Comparison of ENCODE assay signal across 8 mouse cellular contexts in genomic region chr8:86623911-86624731, GRCm38 (mm10). TPM values are rescaled to one million over a fixed set of nuclear protein-coding genes. Genes with fewer than 3 reads are reported as not detected.
A peak's percentile ranks its signal among the peaks of the same experiment; 100 is the strongest.
DNase-seq lines count a peak whose midpoint lies in the region; ATAC-seq lines count a peak whose summit lies in the region.

Lonp2 (plus strand) TSS chr8:86624043.

- peak within 1 kb of the TSS; percentile 57 for H3K4me2 ChIP-seq in hindbrain, embryonic 11.5 days (replicated peaks; ENCODE audit: low read depth, low read length)

- no peaks in the 10 kb centered on the region for H3K9me3 ChIP-seq in hindbrain, embryonic 11.5 days (ENCODE audit: control insufficient read depth, low read length)

- under 1% methylated on average over 62 of the region's 62 CpGs for WGBS in hindbrain, embryonic 11.5 days

- peak within 1 kb of the TSS; percentile 67 for H3K27ac ChIP-seq in hindbrain, embryonic 11.5 days (ENCODE audit: low read depth, low read length)

- DNase-seq in MN1 (ENCODE audit: low spot score), result peak; percentile 98
- peak; percentile 95 for DNase-seq in cerebellum, adult 9-10 months
- DNase-seq in frontal cortex, adult 2 months (ENCODE audit: extremely low spot score in 1 of 2, low spot score in 1 of 2), result peak; percentile 94 to 97
- DNase-seq in hindbrain, embryonic 11.5 days (ENCODE audit: low spot score), result peak; percentile 98
- peak; percentile 96 to 98 for DNase-seq in layer of hippocampus, postnatal 10 days (ENCODE audit: low spot score in 2 of 2)
- peak; percentile 99 for DNase-seq in lung, postnatal 10 days
- DNase-seq in ovary, postnatal 36 days (ENCODE audit: low spot score), result peak; percentile 99
- peak; percentile 98 for DNase-seq in thymus, postnatal 25 days

- H3K4me1 ChIP-seq in hindbrain, embryonic 11.5 days (replicated peaks; ENCODE audit: control insufficient read depth, insufficient read depth, low read length), result peaks cover 4% of the 10 kb centered on the region; the same call in 1 of the 2 replicates

- H3K27me3 ChIP-seq in hindbrain, embryonic 11.5 days (ENCODE audit: control insufficient read depth, insufficient read depth, low read length), result no peaks in the 10 kb centered on the region

- peak; percentile 99 for ATAC-seq in hindbrain, embryonic 11.5 days (ENCODE audit: low FRiP score)

- H3K36me3 ChIP-seq in hindbrain, embryonic 11.5 days (ENCODE audit: control insufficient read depth, insufficient read depth, low read length), result no peaks in the 10 kb centered on the region

- H3K4me3 ChIP-seq in hindbrain, embryonic 11.5 days (ENCODE audit: low read depth, low read length), result peak within 1 kb of the TSS; percentile 75

- peak within 1 kb of the TSS; percentile 68 for H3K9ac ChIP-seq in hindbrain, embryonic 11.5 days (ENCODE audit: low read depth, low read length)

RNA-seq across cellular contexts. Expression of gene Lonp2, which starts in this region (rescaled TPM):
- polyA plus RNA-seq in frontal cortex, adult 2 months (2012; rRNA removed), result 49.1 and 51.8 TPM in 2 replicates
- polyA plus RNA-seq in hindbrain, embryonic 11.5 days (2014; fragmentation: Nextera tagmentation; extraction: Ambion mirVana), result 67.4 and 86.7 TPM in 2 replicates
- total RNA-seq in layer of hippocampus, postnatal 10 days (2021), result 10 to 100 TPM; 61.6 to 61.8 TPM

Comparison
In these comparisons a context has a peak if more than half of its experiments do, and no peak if none do; other contexts are left out.
1. Peak in every context shown above with its lines: DNase-seq, ATAC-seq, H3K4me3 ChIP-seq and H3K27ac ChIP-seq.